Mouse (Mus musculus) neural tube, embryonic 12.5 days (tissue): ENCODE measurements around the gene Fam19a5. TPM values are rescaled to one million over a fixed set of nuclear protein-coding genes. Genes with fewer than 3 reads are reported as not detected.
A peak's percentile ranks its signal among the peaks of the same experiment; 100 is the strongest.

ENCODE experiments used
- ATAC-seq: fragments of 200-750 bp; cut with Nextera tagmentation; 2 replicates; pipeline ENCODE4 v1.8.0; 2017; ENCODE audit warnings: low read depth, mild to moderate bottlenecking, moderate TSS enrichment, moderate library complexity; ENCODE audit not compliant: low FRiP score
- H3K27ac ChIP-seq: fragments of 300-500 bp; sonication (generic); 2 replicates; pipeline ENCODE4 v1.5.1; 2016
- H3K27me3 ChIP-seq: fragments of 300-500 bp; sonication (generic); replicated peaks from 2 replicates; pipeline ENCODE4 v1.6.1; 2016; ENCODE audit warnings: mild to moderate bottlenecking
- H3K36me3 ChIP-seq: fragments of 300-500 bp; sonication (generic); 2 replicates; pipeline ENCODE4 v1.6.1; 2016; ENCODE audit warnings: mild to moderate bottlenecking
- H3K4me1 ChIP-seq: fragments of 300-500 bp; sonication (generic); 2 replicates; pipeline ENCODE4 v1.6.1; 2016
- H3K4me2 ChIP-seq: fragments of 300-500 bp; sonication (generic); replicated peaks from 2 replicates; pipeline ENCODE4 v1.6.1; 2016; ENCODE audit warnings: mild to moderate bottlenecking
- H3K4me3 ChIP-seq: fragments of 300-500 bp; sonication (generic); 2 replicates; pipeline ENCODE4 v1.5.1; 2016
- H3K9ac ChIP-seq: fragments of 300-500 bp; sonication (generic); 2 replicates; pipeline ENCODE4 v1.6.1; 2016; ENCODE audit warnings: mild to moderate bottlenecking
- H3K9me3 ChIP-seq: fragments of 300-500 bp; sonication (generic); 2 replicates; pipeline ENCODE4 v1.6.1; 2016; ENCODE audit warnings: mild to moderate bottlenecking
- WGBS: fragments of 180-500 bp; shearing (Covaris S2); methylation state at CpG from one replicate; pipeline ENCODE4 v1.1.7; 2016; 5-methylcytosine and 5-hydroxymethylcytosine counted together
- polyA plus RNA-seq: library from polyadenylated mRNA; unstranded; fragments of >200 nt; fragmentation: Nextera tagmentation; extraction: Ambion mirVana; gene quantifications from 2 replicates; pipeline ENCODE4 v1.2.1, GENCODE M21; 2016

Fam19a5 gene
- polyA plus RNA-seq, 1 experiment from 2014 or later = 13.6 TPM

GRCm38 (mm10) chr15:87682410-87682809 is 138.3 kb downstream of the Fam19a5 start:
- no peak overlapping the region for H3K9ac ChIP-seq
- H3K4me1 ChIP-seq = peaks cover 9% of the 10 kb centered on the region; the same call in 1 of the 2 replicates
- ATAC-seq = no peak
- H3K9me3 ChIP-seq = no peaks in the 10 kb centered on the region
- WGBS = 90% methylated on average over 3 of the region's 3 CpGs
- H3K27me3 ChIP-seq = no peaks in the 10 kb centered on the region
- no peaks in the 10 kb centered on the region for H3K36me3 ChIP-seq
- H3K4me3 ChIP-seq = no peak overlapping the region
- no peak overlapping the region for H3K4me2 ChIP-seq
- no peak overlapping the region for H3K27ac ChIP-seq

GRCm38 (mm10) chr15:87686415-87687040 is 142.4 kb downstream of the Fam19a5 start:
- H3K9me3 ChIP-seq = no peaks in the 10 kb centered on the region
- no peak for ATAC-seq
- no peaks in the 10 kb centered on the region for H3K27me3 ChIP-seq
- H3K4me2 ChIP-seq = no peak overlapping the region
- H3K4me1 ChIP-seq = peaks cover 9% of the 10 kb centered on the region; the same call in 1 of the 2 replicates
- 0 out of 2 replicates have a peak overlapping the region, but pooled peaks have one; percentile 11 for H3K27ac ChIP-seq
- H3K36me3 ChIP-seq = no peaks in the 10 kb centered on the region
- WGBS = 63% methylated on average over 10 of the region's 10 CpGs
- H3K9ac ChIP-seq = no peak overlapping the region
- H3K4me3 ChIP-seq = no peak overlapping the region

DNA sequence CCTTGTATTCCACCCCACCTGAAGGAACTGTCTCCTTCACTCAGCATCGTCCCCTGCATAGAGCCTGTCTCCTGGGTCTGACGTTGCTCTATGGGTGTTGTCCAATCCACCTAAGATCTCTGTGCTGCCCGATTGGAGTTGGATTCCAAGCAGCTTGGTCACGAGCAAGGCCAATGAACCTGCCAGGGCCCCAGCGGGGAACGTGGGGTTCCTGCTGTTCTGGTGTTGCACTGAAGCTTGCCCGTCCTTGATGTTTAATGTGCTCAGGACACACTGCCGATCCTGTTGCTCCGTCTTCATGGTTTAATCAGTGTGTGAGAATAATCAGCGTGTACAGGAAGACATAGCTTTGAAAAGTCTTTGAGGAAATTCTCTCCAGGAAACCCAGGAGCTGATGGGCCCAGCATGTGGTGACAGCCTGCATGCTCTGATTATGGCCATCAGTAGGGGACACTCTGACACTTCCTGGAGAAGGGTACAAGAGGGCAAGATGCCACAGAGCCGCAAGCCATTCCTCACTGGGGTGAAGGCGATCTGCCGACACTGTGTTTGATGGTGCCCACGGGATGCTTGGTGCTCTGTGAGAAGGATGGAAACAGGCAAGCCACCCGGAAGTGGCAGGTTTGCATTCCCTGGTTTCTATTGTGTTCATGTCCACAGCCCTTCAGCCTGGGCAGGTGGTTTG is 147.3 kb downstream of the Fam19a5 start:
- ATAC-seq = no peak
- no peak overlapping the region for H3K9ac ChIP-seq
- H3K4me3 ChIP-seq = no peak overlapping the region
- WGBS = 79% methylated on average over 15 of the region's 15 CpGs
- H3K36me3 ChIP-seq = no peaks in the 10 kb centered on the region
- no peaks in the 10 kb centered on the region for H3K9me3 ChIP-seq
- H3K27ac ChIP-seq = no peak overlapping the region
- no peaks in the 10 kb centered on the region for H3K27me3 ChIP-seq
- no peak overlapping the region for H3K4me2 ChIP-seq
- H3K4me1 ChIP-seq = peaks cover 3% of the 10 kb centered on the region; the same call in 1 of the 2 replicates

DNA sequence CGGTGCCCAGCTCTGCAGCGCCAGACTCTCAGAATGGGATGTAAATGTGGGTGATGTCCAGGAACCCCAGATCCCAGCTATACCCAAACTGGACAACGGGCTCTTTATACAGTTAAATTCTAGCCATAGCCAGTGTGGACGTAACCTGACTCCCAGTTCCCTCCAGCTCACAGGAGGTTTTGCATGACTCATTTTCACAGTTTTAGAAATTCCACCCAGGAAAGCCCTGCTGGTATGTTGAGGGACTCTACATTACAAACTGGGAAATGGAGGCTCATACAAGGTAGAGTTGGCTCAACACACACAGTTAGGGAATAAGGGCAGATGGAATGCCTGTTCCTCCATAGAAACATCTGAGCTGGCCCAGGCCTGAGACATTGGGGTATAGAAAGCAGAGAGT is 147.9 kb downstream of the Fam19a5 start:
- Histone ChIP-seq H3K27ac (no peak overlapping the region), H3K4me2 (no peak overlapping the region), H3K4me3 (no peak overlapping the region), H3K27me3 (no peaks in the 10 kb centered on the region), H3K36me3 (no peaks in the 10 kb centered on the region), H3K9ac (no peak overlapping the region), H3K4me1 (peaks cover under 1% of the 10 kb centered on the region; the same call in 1 of the 2 replicates), H3K9me3 (no peaks in the 10 kb centered on the region)
- WGBS = 90% methylated on average over 4 of the region's 4 CpGs
- ATAC-seq = no peak

- Histone ChIP-seq H3K27me3 (no peaks in the 10 kb centered on the region), H3K9ac (no peak overlapping the region), H3K36me3 (no peaks in the 10 kb centered on the region), H3K4me2 (no peak overlapping the region), H3K27ac (no peak overlapping the region), H3K4me1 (peaks cover 4% of the 10 kb centered on the region), H3K4me3 (no peak overlapping the region), H3K9me3 (no peaks in the 10 kb centered on the region)
- 96% methylated on average over 7 of the region's 7 CpGs for WGBS
- no peak for ATAC-seq
Observed at GRCm38 (mm10) chr15:87692394-87692793, 148.3 kb downstream of the Fam19a5 start.

- no peaks in the 10 kb centered on the region for H3K27me3 ChIP-seq
- no peak overlapping the region for H3K9ac ChIP-seq
- H3K4me2 ChIP-seq = no peak overlapping the region
- H3K4me1 ChIP-seq = peaks cover 10% of the 10 kb centered on the region
- 80% methylated on average over 4 of the region's 4 CpGs for WGBS
- no peaks in the 10 kb centered on the region for H3K36me3 ChIP-seq
- H3K27ac ChIP-seq = no peak overlapping the region
- no peak overlapping the region for H3K4me3 ChIP-seq
- H3K9me3 ChIP-seq = no peaks in the 10 kb centered on the region
- ATAC-seq = no peak
Observed at GRCm38 (mm10) chr15:87692865-87693513, 148.9 kb downstream of the Fam19a5 start.

DNA sequence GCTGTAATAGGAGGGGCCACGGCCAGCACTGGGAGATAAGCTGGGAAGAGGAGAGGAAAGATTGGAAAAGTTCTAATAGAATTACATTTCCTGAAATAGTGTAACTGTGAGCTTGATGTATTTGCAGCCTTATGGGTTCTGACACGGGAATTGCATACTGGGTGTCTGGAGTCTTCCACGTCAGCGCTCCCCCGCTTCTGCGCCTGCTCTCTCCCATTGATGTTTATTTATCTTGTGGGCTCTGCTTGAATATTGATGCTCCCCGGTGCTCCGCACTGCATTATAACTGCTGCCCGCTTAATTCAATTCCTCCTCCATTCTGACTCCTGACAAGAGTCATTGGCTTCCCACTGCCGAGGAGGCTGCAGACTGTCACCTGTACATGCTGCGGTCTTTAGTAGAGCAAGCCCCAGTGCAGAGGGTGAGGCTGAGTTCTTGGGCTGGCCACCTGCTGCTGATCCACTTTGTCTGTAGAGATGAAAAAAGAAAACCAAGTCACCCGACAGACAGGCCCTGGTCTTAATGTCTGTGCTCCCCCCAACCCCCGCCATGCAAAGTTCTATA is 153.4 kb downstream of the Fam19a5 start:
- 0 out of 2 replicates have a peak, but pooled peaks cover 9% of the 10 kb centered on the region for H3K9me3 ChIP-seq
- no peak overlapping the region for H3K27ac ChIP-seq
- H3K27me3 ChIP-seq = no peaks in the 10 kb centered on the region
- H3K9ac ChIP-seq = no peak overlapping the region
- WGBS = 73% methylated on average over 13 of the region's 13 CpGs
- H3K4me1 ChIP-seq = peaks cover 12% of the 10 kb centered on the region
- no peak overlapping the region for H3K4me2 ChIP-seq
- H3K4me3 ChIP-seq = no peak overlapping the region
- no peak for ATAC-seq
- H3K36me3 ChIP-seq = peaks cover 4% of the 10 kb centered on the region; the same call in 1 of the 2 replicates

- H3K27ac ChIP-seq = no peak overlapping the region
- no peak overlapping the region for H3K4me2 ChIP-seq
- 75% methylated on average over 14 of the region's 14 CpGs for WGBS
- H3K9me3 ChIP-seq = 0 out of 2 replicates have a peak, but pooled peaks cover 9% of the 10 kb centered on the region
- no peak overlapping the region for H3K9ac ChIP-seq
- no peak overlapping the region for H3K4me3 ChIP-seq
- no peak for ATAC-seq
- peaks cover 12% of the 10 kb centered on the region for H3K4me1 ChIP-seq
- H3K27me3 ChIP-seq = no peaks in the 10 kb centered on the region
- peaks cover 4% of the 10 kb centered on the region; the same call in 1 of the 2 replicates for H3K36me3 ChIP-seq
Observed at GRCm38 (mm10) chr15:87698562-87699320, 154.6 kb downstream of the Fam19a5 start.

DNA sequence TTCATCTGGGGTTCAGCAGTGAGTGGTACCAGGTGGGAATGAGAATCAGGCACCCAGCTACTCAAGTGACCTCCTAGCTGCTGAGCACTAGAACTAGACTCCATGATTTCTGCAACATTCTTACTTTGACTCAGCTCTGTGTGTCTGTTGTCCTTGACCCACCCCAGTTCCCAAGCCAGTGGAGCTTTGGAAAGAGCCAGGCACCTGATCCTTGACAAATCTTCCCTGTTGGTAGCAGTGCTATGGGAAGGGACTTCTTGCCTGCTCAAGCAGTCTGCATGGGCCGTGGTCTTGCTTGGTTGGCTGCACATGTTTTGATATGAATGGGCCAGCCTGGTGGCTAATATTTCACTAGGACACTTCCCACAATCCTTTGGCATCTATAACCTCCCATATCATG is 158.7 kb downstream of the Fam19a5 start:
- Histone ChIP-seq H3K27me3 (no peaks in the 10 kb centered on the region), H3K27ac (no peak overlapping the region), H3K9me3 (0 out of 2 replicates have a peak, but pooled peaks cover 9% of the 10 kb centered on the region), H3K4me1 (peaks cover 4% of the 10 kb centered on the region; the same call in 1 of the 2 replicates), H3K4me3 (no peak overlapping the region), H3K36me3 (peaks cover 4% of the 10 kb centered on the region; the same call in 1 of the 2 replicates), H3K4me2 (no peak overlapping the region), H3K9ac (no peak overlapping the region)
- WGBS = 96% methylated on average over 1 of the region's 1 CpGs
- no peak for ATAC-seq

DNA sequence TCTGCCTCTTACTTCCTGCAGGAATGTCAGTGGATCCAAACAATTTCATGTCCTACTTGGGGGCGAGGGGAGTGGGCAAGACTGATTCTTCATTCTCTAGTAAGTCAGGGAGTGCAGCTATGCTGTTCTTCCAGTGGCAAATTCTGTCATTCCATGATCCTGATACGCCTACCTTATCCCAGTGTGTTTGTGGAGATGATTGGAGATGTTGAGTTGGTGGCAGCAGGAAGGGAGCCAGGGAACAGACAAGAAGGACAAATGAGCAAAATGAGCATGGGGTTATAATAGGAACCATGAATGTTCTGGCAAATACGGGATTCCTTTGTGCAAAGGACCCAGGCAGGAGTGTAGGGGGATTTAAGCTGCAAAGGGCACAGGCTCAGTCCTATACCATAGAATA is 159.2 kb downstream of the Fam19a5 start:
- H3K36me3 ChIP-seq = peaks cover 4% of the 10 kb centered on the region; the same call in 1 of the 2 replicates
- no peak overlapping the region for H3K9ac ChIP-seq
- no peak overlapping the region for H3K4me2 ChIP-seq
- no peaks in the 10 kb centered on the region for H3K27me3 ChIP-seq
- no peak overlapping the region for H3K27ac ChIP-seq
- H3K9me3 ChIP-seq = 0 out of 2 replicates have a peak, but pooled peaks cover 9% of the 10 kb centered on the region
- 93% methylated on average over 3 of the region's 3 CpGs for WGBS
- no peak overlapping the region for H3K4me3 ChIP-seq
- 0 out of 2 replicates have a peak, but pooled peaks cover 2% of the 10 kb centered on the region for H3K4me1 ChIP-seq
- no peak for ATAC-seq

DNA sequence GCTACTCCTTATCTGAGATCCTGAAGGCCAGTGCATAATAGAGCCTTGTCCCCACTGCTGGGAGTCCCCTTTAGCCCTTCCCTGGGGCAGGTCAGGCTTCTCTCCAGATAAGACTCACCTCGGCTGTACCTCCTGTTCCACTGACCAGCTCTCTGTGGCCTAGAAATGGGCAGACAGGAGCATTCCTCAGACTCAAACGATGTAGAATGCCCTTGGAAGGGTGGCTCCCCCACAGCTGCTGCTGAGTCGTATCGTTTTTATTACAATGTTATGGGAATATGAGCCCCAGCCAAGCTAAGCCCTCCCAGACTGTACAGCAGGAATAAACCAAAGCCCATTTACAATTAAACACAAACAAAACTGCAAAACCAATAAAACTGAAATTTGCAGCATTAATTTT is 167.7 kb downstream of the Fam19a5 start:
- Histone ChIP-seq H3K4me1 (peaks cover 12% of the 10 kb centered on the region), H3K9ac (no peak overlapping the region), H3K36me3 (no peaks in the 10 kb centered on the region), H3K9me3 (no peaks in the 10 kb centered on the region), H3K27ac (no peak overlapping the region), H3K27me3 (no peaks in the 10 kb centered on the region), H3K4me3 (no peak overlapping the region), H3K4me2 (no peak overlapping the region)
- WGBS = 73% methylated on average over 4 of the region's 4 CpGs
- ATAC-seq = no peak
